Mouse (Mus musculus) cerebellum, adult 2 months (tissue): ENCODE results near the gene Mrpl23. TPM values are rescaled to one million over a fixed set of nuclear protein-coding genes. Genes with fewer than 3 reads are reported as not detected.
A peak's percentile ranks its signal among the peaks of the same experiment; 100 is the strongest.

Source experiments
- DNase-seq, 2 experiments: peaks; one replicate each; pipeline ENCODE4 v3.0.0; 2021
- H3K27ac ChIP-seq: fragments of 200-500 bp; 2 replicates; pipeline ENCODE4 v1.5.1; 2012; ENCODE audit warnings: low read length, control low read depth, inconsistent platforms; ENCODE audit not compliant: insufficient read depth
- H3K27me3 ChIP-seq: fragments of 200-500 bp; 2 replicates; pipeline ENCODE4 v1.6.1; 2012; ENCODE audit warnings: inconsistent platforms, mild to moderate bottlenecking, low read length, moderate library complexity; ENCODE audit not compliant: control insufficient read depth, insufficient read depth
- H3K4me1 ChIP-seq: fragments of 200-500 bp; 2 replicates; pipeline ENCODE4 v1.6.1; 2011; ENCODE audit warnings: low read length; ENCODE audit not compliant: control insufficient read depth, insufficient read depth
- H3K4me3 ChIP-seq: fragments of 200-500 bp; replicated peaks from 2 replicates; pipeline ENCODE3; 2011; ENCODE audit warnings: mild to moderate bottlenecking, low read depth, low read length, control low read depth; ENCODE audit not compliant: insufficient read depth
- CTCF ChIP-seq: fragments of 200-500 bp; IDR thresholded peaks from 2 replicates; pipeline ENCODE4 v1.5.1; 2011; ENCODE audit warnings: low read depth, mild to moderate bottlenecking, control low read depth, low read length, moderate library complexity, borderline replicate concordance; ENCODE audit not compliant: insufficient read depth
- POLR2A ChIP-seq: fragments of 200-500 bp; IDR thresholded peaks from 2 replicates; pipeline ENCODE4 v1.6.1; 2011; ENCODE audit warnings: low read length, control low read depth, borderline replicate concordance; ENCODE audit not compliant: insufficient read depth
- WGBS: fragments of 180-500 bp; shearing (Covaris S2); methylation state at CpG from one replicate; pipeline ENCODE4 v1.1.7; 2018; 5-methylcytosine and 5-hydroxymethylcytosine counted together
- polyA plus RNA-seq: library from polyadenylated mRNA; depleted of rRNA; stranded (reverse); fragments of >200 nt; gene quantifications from 2 replicates; pipeline ENCODE4 v1.2.3, GENCODE M21; 2012

Gene Mrpl23
- polyA plus RNA-seq, 1 experiment: 87.2 TPM

DNA sequence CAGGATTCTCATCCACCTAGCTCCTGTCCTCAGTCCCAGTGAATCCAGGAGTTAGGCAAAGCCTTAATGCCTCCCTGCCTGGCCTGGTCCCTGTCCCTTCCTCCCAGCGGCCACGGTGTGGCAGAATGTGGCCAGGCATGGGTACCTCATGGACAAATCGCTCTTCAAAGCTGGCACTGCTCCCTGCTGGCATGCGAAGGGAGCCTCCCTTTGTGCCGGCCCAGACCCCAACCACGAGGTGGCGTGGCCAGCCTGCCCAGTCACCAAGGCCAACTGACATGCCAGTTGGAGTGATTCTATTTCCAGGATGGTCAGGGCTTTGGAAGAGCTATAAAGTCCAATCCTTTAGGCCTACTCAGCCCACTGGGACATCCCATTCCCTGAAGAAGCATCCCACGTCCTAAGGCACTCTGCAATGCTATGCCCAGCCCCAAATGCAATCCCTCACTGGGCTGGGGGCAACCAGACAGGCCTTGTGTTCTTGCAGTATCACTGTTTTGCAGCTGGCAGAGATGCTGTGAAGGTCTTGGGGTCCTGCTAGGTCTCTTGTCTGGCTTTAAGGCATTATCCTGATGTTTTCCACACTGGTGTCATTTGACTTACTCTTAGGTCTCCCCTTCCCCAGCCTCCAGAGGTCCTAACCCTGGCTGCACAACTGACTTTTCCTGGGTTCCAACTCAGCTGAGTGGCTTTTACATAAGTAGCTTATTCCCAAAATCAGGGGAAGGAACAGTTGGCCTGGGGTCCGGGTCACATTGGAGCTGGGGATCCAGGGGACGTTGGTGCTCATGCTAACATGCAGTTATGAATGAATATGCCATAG, 17.7 kb downstream of the Mrpl23 start:
- no peak overlapping the region for H3K27ac ChIP-seq
- TF ChIP-seq CTCF: peak; percentile 92
- TF ChIP-seq POLR2A: no peak
- peaks cover 26% of the 10 kb centered on the region for H3K4me1 ChIP-seq
- H3K27me3 ChIP-seq: no peaks in the 10 kb centered on the region
- H3K4me3 ChIP-seq: no peak overlapping the region
- WGBS: 32% methylated on average over 10 of the region's 10 CpGs
- peak; percentile 80 to 85 for DNase-seq

DNA sequence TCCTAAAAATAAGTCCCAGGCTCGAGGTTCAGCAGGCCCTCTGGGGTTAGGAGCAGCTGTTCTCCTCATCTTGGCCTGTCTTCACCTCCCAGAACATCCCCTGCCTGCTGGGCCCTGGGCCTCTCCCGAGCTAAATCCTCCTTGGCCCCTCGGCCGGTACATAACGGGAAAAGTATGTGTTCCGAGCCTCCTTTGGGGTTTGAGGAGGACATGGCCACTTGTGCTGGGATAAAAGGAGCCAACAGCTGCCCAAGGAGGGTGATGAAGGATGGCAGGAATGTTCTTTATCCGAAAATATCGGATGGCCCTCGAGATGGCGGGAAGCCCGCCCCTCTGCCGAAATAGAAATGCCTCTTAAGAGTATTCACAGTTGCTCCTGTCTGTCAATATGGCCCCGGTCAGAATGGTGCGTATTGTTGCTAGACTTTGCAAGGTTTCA, 18.5 kb downstream of the Mrpl23 start:
- H3K27ac ChIP-seq: no peak overlapping the region
- no peak overlapping the region for H3K4me3 ChIP-seq
- H3K27me3 ChIP-seq: no peaks in the 10 kb centered on the region
- peaks cover 26% of the 10 kb centered on the region for H3K4me1 ChIP-seq
- 78% methylated on average over 14 of the region's 14 CpGs for WGBS
- no peak for TF ChIP-seq POLR2A
- TF ChIP-seq CTCF: no peak
- DNase-seq: no peak

DNA sequence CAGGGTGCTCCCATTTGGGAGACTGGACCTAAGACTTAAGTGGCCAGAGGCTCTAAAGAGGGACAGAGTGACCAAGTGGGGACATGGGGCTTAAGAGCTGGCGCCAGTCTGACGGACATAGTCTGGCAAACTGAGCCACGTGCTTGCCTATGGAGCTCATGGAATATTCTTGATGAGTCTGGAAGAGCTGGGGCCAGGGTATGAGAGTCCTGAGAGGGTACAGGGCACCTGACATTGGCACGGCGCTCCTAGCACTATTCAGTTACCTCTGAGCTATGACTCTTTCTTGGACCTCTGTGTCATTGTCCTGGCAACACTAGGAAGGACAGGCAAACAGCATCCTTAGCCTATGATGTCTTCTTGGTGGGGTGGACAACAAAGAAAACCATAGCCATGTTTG, 19.2 kb downstream of the Mrpl23 start:
- H3K4me3 ChIP-seq: no peak overlapping the region
- 99% methylated on average over 5 of the region's 5 CpGs for WGBS
- no peak overlapping the region for H3K27ac ChIP-seq
- TF ChIP-seq CTCF (no peak), POLR2A (no peak)
- no peak for DNase-seq
- H3K27me3 ChIP-seq: no peaks in the 10 kb centered on the region
- H3K4me1 ChIP-seq: peaks cover 21% of the 10 kb centered on the region

DNA sequence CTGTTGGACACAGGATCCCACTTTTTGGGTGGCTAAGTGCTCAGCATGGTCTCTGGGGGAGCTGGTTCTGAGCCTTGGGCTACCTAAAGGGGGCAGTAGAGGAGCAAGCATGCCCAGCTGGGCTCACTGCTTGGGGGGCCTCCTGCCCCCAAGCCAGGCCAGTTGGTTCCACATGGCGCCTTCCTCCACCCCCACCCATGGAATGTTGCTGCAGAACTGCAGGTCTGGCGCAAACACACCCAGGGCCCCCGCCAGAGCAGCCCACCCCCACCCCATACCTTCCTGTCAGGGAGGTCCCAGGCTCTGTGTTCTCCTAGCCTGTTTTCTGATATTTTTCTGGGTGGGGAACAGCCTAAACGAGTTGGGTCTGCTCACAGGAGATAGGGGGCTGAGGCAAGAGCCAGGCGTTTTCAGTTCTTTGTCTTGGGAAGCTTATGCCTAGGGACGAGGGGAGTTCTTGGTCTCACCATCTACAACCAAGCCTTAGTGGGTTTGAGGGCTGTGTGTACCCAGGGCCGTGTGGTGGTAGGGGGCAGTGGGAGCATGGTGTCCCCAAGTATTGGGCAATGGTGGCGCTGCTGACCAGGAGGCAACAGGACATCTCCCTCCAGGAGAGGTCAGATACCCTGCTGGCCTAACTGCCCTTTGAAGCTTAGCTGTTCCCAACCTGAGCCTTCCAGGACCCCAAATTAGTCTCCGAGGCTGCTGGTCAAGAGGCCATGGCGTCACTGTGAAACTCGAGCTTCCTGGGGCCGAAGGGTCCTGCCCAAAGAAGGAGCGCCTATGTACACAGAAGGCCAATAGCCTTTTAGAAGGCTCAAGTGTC, 20.3 kb downstream of the Mrpl23 start:
- DNase-seq: no peak
- no peak overlapping the region for H3K4me3 ChIP-seq
- H3K27ac ChIP-seq: no peak overlapping the region
- TF ChIP-seq CTCF (no peak), POLR2A (no peak)
- peaks cover 21% of the 10 kb centered on the region for H3K4me1 ChIP-seq
- no peaks in the 10 kb centered on the region for H3K27me3 ChIP-seq
- WGBS: 88% methylated on average over 13 of the region's 13 CpGs

DNA sequence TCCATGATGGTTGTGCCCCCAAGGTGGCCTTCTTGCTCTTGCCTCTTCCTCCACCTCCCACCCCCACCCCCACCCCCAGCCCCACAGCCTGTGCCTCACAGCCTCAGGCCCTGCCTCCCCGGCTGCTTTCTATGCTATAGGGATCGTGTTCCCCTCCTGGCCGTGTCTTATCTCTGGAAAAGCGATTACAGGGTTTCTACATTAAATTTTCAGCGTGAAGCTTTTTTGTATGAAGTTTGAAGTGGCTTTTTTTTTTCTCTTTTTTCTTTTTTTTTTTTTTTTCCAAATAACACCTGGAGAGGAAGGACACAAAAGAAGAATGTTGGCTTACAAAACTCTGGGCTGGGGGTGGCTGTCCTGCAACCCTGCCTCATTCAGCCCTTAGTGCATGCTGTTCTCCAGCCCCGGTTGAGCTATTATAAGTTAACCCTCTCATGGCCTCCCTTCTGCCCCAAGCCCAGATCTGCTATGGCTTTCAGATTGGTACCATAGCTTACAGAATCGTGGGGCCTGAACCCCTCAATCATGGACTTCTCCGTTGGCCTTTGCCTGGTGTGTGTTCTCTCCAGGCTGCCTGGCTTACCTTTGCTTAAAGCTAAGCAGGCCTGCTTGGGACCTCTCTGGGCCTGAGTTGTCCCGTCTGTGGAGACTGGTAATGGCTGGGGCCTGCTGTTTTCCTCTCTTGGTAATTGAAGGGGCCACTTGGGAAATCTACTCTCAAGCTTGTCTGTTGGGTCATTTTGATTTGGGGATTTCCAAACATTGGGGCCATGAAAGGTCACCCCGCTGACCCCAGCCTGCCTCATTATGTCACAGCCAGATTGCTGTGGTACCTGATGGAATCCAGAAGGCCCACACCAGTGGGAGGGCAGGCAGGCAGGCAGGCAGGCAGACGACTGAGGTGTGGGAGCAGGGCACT, 21.2 kb downstream of the Mrpl23 start:
- DNase-seq: no peak
- H3K27ac ChIP-seq: no peak overlapping the region
- TF ChIP-seq POLR2A: no peak
- TF ChIP-seq CTCF: no peak
- no peaks in the 10 kb centered on the region for H3K27me3 ChIP-seq
- H3K4me1 ChIP-seq: peaks cover 21% of the 10 kb centered on the region
- H3K4me3 ChIP-seq: no peak overlapping the region
- WGBS: 78% methylated on average over 11 of the region's 11 CpGs

DNA sequence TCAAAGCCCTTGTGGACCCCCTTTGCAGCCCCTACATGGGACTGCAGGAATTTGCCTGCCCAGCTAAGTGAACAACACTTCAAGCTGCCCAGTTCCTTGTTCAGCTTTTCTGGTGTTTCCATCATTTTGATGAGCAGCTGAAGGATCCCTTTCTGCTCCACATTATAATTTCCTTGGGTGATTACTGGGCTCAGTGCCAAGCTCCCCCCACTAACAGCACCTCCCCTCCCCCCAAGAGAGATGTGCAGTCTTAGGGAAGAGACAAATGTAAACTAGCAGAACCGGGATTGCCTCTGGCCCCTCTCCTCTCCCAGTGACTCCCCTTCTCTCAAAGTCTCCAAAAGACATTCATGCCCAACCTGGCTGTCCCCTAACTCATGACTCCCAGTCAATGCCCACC, 22.1 kb downstream of the Mrpl23 start:
- H3K4me1 ChIP-seq: peaks cover 21% of the 10 kb centered on the region
- no peak for DNase-seq
- no peak overlapping the region for H3K27ac ChIP-seq
- H3K27me3 ChIP-seq: no peaks in the 10 kb centered on the region
- TF ChIP-seq CTCF (no peak), POLR2A (no peak)
- WGBS: 37% methylated on average over 1 of the region's 1 CpGs
- no peak overlapping the region for H3K4me3 ChIP-seq
